Mouse (Mus musculus): ENCODE results near the gene Pxylp1. TPM values are rescaled to one million over a fixed set of nuclear protein-coding genes. Genes with fewer than 3 reads are reported as not detected.

Pxylp1 gene
- total and polyA plus RNA-seq, 3 experiments, result 7.8 to 10.1 (median 8.3) TPM

- in situ Hi-C loops (cut with MboI; ENCODE audit: low pct_ligation_motif_present, low pct_unique_long_range_greater_than_20kb, low sequenced_read_pairs) (loop anchor here (5.0 to 25.0 kb wide), 3 partner anchors 146 to 506 kb away; no protein-coding TSS in a partner anchor), dilution Hi-C loops (cut with MboI; ENCODE audit: extremely low pct_ligation_motif_present, extremely low pct_unique_long_range_greater_than_20kb, low sequenced_read_pairs) (no loop called here)
- peaks cover 0 to 3% of the 10 kb centered on the region in 2 experiments for H3K36me3 ChIP-seq (replicated peaks in 1 of 2; ENCODE audit: control insufficient read depth in 1 of 2, insufficient read depth in 1 of 2, low read length in 1 of 2)
- peaks cover 6% of the 10 kb centered on the region for H3K9me3 ChIP-seq (replicated peaks; ENCODE audit: low read length)
- H3K4me3 ChIP-seq (replicated peaks in 1 of 3; ENCODE audit: low read depth in 2 of 3, low read length in 2 of 3, poor library complexity in 1 of 3), result no peak overlapping the region
- no peak overlapping the region for H3K4me2 ChIP-seq (ENCODE audit: insufficient read depth, low read depth, poor library complexity, severe bottlenecking)
- TF ChIP-seq SMC3 (IDR thresholded peaks at IDR 0.05; ENCODE audit: low read depth, low read length) (peak; percentile 95), RAD21 (IDR thresholded peaks at IDR 0.05; ENCODE audit: low read depth, low read length) (peak; percentile 100), ZNF384 (IDR thresholded peaks at IDR 0.05; ENCODE audit: low read depth, low read length) (peak; percentile 43), ELF1 (IDR thresholded peaks at IDR 0.05; ENCODE audit: low read depth, low read length) (no peak), POLR2AphosphoS2 (IDR thresholded peaks at IDR 0.05; ENCODE audit: low read depth, low read length) (no peak), IRF4 (IDR thresholded peaks at IDR 0.05; ENCODE audit: low read depth, low read length) (no peak), ZC3H11A (IDR thresholded peaks at IDR 0.05; ENCODE audit: low read depth, low read length) (peak; percentile 85), CTCF (conservative IDR thresholded peaks at IDR 0.05 in 1 of 2, IDR thresholded peaks at IDR 0.05 in 1 of 2; ENCODE audit: low read depth in 2 of 2, low read length in 2 of 2) (peak; percentile 44 to 96), ETS1 (conservative IDR thresholded peaks at IDR 0.05; ENCODE audit: low read depth, low read length) (no peak)
- no peak overlapping the region for H3K27ac ChIP-seq (ENCODE audit: insufficient read depth, low read depth)
- H3K27me3 ChIP-seq (replicated peaks), result no peaks in the 10 kb centered on the region
- DNase-seq (ENCODE audit: extremely low read depth), result peak; percentile 80
- H3K4me1 ChIP-seq (ENCODE audit: control insufficient read depth in 1 of 2, insufficient read depth in 2 of 2), result peaks cover 0 to 10% of the 10 kb centered on the region in 2 experiments; a peak in 2 of 4 replicates
- no peaks in the 10 kb centered on the region for H3K79me2 ChIP-seq (replicated peaks; ENCODE audit: control insufficient read depth, extremely low read depth, insufficient read depth, poor library complexity, severe bottlenecking)
- H3K9ac ChIP-seq (ENCODE audit: insufficient read depth, low read depth), result no peak overlapping the region
These were observed 74.2 kb downstream of the Pxylp1 start for GRCm38 (mm10) chr9:96818128-96818821.

GRCm38 (mm10) chr9:96811996-96812395, 80.5 kb downstream of the Pxylp1 start:
- Histone ChIP-seq H3K4me2 (ENCODE audit: insufficient read depth, low read depth, poor library complexity, severe bottlenecking) (no peak overlapping the region), H3K36me3 (replicated peaks in 1 of 2; ENCODE audit: control insufficient read depth in 1 of 2, insufficient read depth in 1 of 2, low read length in 1 of 2) (no peaks in the 10 kb centered on the region), H3K4me1 (ENCODE audit: control insufficient read depth in 1 of 2, insufficient read depth in 2 of 2) (no peaks in the 10 kb centered on the region), H3K4me3 (replicated peaks in 1 of 3; ENCODE audit: low read depth in 2 of 3, low read length in 2 of 3, poor library complexity in 1 of 3) (no peak overlapping the region), H3K9ac (ENCODE audit: insufficient read depth, low read depth) (no peak overlapping the region), H3K27ac (ENCODE audit: insufficient read depth, low read depth) (no peak overlapping the region), H3K27me3 (replicated peaks) (no peaks in the 10 kb centered on the region), H3K9me3 (replicated peaks; ENCODE audit: low read length) (peaks cover 6% of the 10 kb centered on the region), H3K79me2 (replicated peaks; ENCODE audit: control insufficient read depth, extremely low read depth, insufficient read depth, poor library complexity, severe bottlenecking) (no peaks in the 10 kb centered on the region)
- dilution Hi-C loops (cut with MboI; ENCODE audit: extremely low pct_ligation_motif_present, extremely low pct_unique_long_range_greater_than_20kb, low sequenced_read_pairs) (no loop called here), in situ Hi-C loops (cut with MboI; ENCODE audit: low pct_ligation_motif_present, low pct_unique_long_range_greater_than_20kb, low sequenced_read_pairs) (loop anchor here (25.0 kb wide), 1 partner anchor 500 kb away; no protein-coding TSS in a partner anchor)
- TF ChIP-seq RCOR1 (conservative IDR thresholded peaks at IDR 0.05; ENCODE audit: low read depth, low read length) (no peak), ZMIZ1 (IDR thresholded peaks at IDR 0.05; ENCODE audit: low read depth, low read length) (no peak), SIN3A (IDR thresholded peaks at IDR 0.05; ENCODE audit: low read length) (no peak), MXI1 (IDR thresholded peaks at IDR 0.05; ENCODE audit: low read depth, low read length) (no peak), SMC3 (IDR thresholded peaks at IDR 0.05; ENCODE audit: low read depth, low read length) (no peak), NRF1 (IDR thresholded peaks at IDR 0.05; ENCODE audit: low read depth, low read length) (no peak), CTCF (conservative IDR thresholded peaks at IDR 0.05 in 1 of 2, IDR thresholded peaks at IDR 0.05 in 1 of 2; ENCODE audit: low read depth in 2 of 2, low read length in 2 of 2) (no peak), POLR2AphosphoS2 (IDR thresholded peaks at IDR 0.05; ENCODE audit: low read depth, low read length) (no peak), EP300 (IDR thresholded peaks at IDR 0.05; ENCODE audit: low read length) (no peak), NELFE (IDR thresholded peaks at IDR 0.05; ENCODE audit: low read depth, low read length) (no peak), MAX (IDR thresholded peaks at IDR 0.05; ENCODE audit: low read length) (no peak), RAD21 (IDR thresholded peaks at IDR 0.05; ENCODE audit: low read depth, low read length) (no peak), ZNF384 (IDR thresholded peaks at IDR 0.05; ENCODE audit: low read depth, low read length) (no peak), GABPA (IDR thresholded peaks at IDR 0.05; ENCODE audit: insufficient replicate concordance, low read depth, low read length) (no peak), IRF4 (IDR thresholded peaks at IDR 0.05; ENCODE audit: low read depth, low read length) (no peak)
- no peak for DNase-seq (ENCODE audit: extremely low read depth)
